Mouse (Mus musculus) midbrain, embryonic 11.5 days (tissue): ENCODE measurements around the gene Cdc42ep3. TPM values are rescaled to one million over a fixed set of nuclear protein-coding genes. Genes with fewer than 3 reads are reported as not detected.

Source experiments
- ATAC-seq: fragments of 200-750 bp; cut with Nextera tagmentation; 2 replicates; pipeline ENCODE4 v1.8.0; 2017; ENCODE audit warnings: moderate TSS enrichment, moderate library complexity; ENCODE audit not compliant: low FRiP score
- DNase-seq: peaks from one replicate; pipeline ENCODE4 v3.0.0; 2015; ENCODE audit warnings: low spot score; ENCODE audit errors: missing footprints
- H3K27ac ChIP-seq: fragments of 300-500 bp; sonication (generic); 2 replicates; pipeline ENCODE4 v1.5.1; 2014; ENCODE audit warnings: low read depth, low read length
- H3K27me3 ChIP-seq: fragments of 300-500 bp; sonication (generic); 2 replicates; pipeline ENCODE4 v1.6.1; 2014; ENCODE audit warnings: mild to moderate bottlenecking, low read length, moderate library complexity, mixed read lengths; ENCODE audit not compliant: control insufficient read depth, insufficient read depth
- H3K36me3 ChIP-seq: fragments of 300-500 bp; sonication (generic); 2 replicates; pipeline ENCODE4 v1.6.1; 2014; ENCODE audit warnings: mild to moderate bottlenecking, low read length, moderate library complexity, mixed read lengths; ENCODE audit not compliant: control insufficient read depth, insufficient read depth
- H3K4me1 ChIP-seq: fragments of 300-500 bp; sonication (generic); 2 replicates; pipeline ENCODE4 v1.6.1; 2014; ENCODE audit warnings: low read length; ENCODE audit not compliant: control insufficient read depth, insufficient read depth
- H3K4me2 ChIP-seq: fragments of 300-500 bp; sonication (generic); 2 replicates; pipeline ENCODE4 v1.6.1; 2014; ENCODE audit warnings: mild to moderate bottlenecking, moderate library complexity
- H3K4me3 ChIP-seq: fragments of 300-500 bp; sonication (generic); 2 replicates; pipeline ENCODE4 v1.5.1; 2014; ENCODE audit warnings: low read depth, low read length
- H3K9ac ChIP-seq: fragments of 300-500 bp; sonication (generic); 2 replicates; pipeline ENCODE4 v1.6.1; 2014; ENCODE audit warnings: low read length
- H3K9me3 ChIP-seq: fragments of 300-500 bp; sonication (generic); 2 replicates; pipeline ENCODE4 v1.6.1; 2016; ENCODE audit warnings: low read length; ENCODE audit not compliant: control insufficient read depth
- WGBS: fragments of 180-500 bp; shearing (Covaris S2); extraction: QIAGEN DNeasy Blood & Tissue Kit; methylation state at CpG from one replicate; pipeline ENCODE4 v1.1.7; 2014; 5-methylcytosine and 5-hydroxymethylcytosine counted together
- polyA plus RNA-seq: library from polyadenylated mRNA; unstranded; fragments of >200 nt; fragmentation: Nextera tagmentation; extraction: Ambion mirVana; gene quantifications from 2 replicates; pipeline ENCODE4 v1.2.1, GENCODE M21; 2014

The Cdc42ep3 gene
- polyA plus RNA-seq: 18.0 and 21.3 TPM in 2 replicates

DNA sequence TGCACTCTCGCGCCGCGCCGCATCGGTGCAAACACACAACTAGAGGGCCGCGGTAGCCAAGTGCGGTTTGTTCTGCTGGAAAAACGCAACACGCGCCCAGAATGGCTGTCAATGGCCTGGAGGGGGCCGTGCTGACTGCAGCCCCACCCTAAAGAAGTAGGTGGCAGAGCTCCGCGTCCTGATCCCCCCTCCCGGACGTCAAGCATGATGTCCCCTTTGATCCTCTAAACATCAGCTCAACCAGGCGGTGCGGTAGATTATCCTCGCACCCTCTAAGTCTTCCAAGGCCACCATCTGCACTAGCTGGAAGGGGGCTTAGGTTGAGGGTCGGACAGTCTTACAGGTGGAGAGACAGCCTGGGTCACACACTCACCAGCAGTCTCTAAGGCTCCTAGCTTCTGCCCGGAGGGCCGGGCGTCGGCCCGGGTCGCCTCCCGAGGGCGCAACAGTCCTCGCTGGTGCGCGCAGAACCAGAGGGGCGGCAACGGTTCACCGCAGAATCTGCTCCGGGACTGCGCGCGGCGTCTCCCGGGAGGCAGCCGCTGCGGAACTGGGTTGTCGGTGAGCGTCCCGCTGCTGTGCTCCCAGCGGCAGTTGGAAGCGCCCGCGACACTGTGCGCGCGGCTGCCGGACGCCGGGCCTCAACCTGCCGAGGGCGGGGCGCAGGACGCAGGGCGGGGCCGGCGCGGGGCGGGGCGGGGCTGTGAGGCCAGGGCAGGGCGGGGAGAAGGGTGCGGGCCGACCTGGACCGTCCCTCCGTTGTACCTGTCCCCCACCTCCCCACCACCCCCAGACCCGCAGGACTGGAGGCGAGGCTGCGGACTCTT lies at the start of gene Cdc42ep3:
Cdc42ep3 (minus strand) TSS at position 648 of the 827 bp plus-strand sequence.
- H3K4me1 ChIP-seq: peaks cover 2% of the 10 kb centered on the region; the same call in 1 of the 2 replicates
- peak within 1 kb of the TSS; percentile 72 for H3K9ac ChIP-seq
- peak within 1 kb of the TSS; percentile 80 for H3K4me2 ChIP-seq
- H3K27ac ChIP-seq: peak within 1 kb of the TSS; percentile 67
- WGBS: under 1% methylated on average over 70 of the region's 74 CpGs
- no peaks in the 10 kb centered on the region for H3K9me3 ChIP-seq
- ATAC-seq: peak; percentile 88
- peaks cover 26% of the 10 kb centered on the region for H3K27me3 ChIP-seq
- peak; percentile 97 for DNase-seq
- H3K4me3 ChIP-seq: peak within 1 kb of the TSS; percentile 56
- no peaks in the 10 kb centered on the region for H3K36me3 ChIP-seq

DNA sequence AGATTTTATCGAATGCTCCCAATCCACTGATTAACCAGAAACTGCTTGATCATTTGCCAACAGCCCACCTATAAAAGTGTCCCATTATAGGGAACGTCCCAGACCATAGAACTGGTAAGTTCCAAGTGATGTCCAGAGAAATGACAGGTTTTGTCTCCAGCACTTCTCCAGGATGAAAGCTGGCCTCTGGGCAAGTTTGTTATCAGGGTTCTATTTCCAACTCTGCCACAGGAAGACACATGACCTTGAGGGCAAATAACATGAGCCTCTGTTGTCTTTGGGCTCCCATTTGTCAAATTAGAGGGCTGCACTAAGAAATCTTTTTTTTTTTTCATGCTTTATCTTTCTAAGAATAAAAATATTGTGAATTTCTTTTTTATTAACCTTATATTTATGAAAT lies 45.5 kb upstream of the Cdc42ep3 start:
- Histone ChIP-seq H3K4me3 (no peak overlapping the region), H3K36me3 (no peaks in the 10 kb centered on the region), H3K9ac (no peak overlapping the region), H3K9me3 (no peaks in the 10 kb centered on the region), H3K4me2 (no peak overlapping the region), H3K4me1 (no peaks in the 10 kb centered on the region), H3K27me3 (no peaks in the 10 kb centered on the region), H3K27ac (no peak overlapping the region)
- ATAC-seq: no peak
- DNase-seq: no peak
- WGBS: 88% methylated on average over 2 of the region's 2 CpGs

DNA sequence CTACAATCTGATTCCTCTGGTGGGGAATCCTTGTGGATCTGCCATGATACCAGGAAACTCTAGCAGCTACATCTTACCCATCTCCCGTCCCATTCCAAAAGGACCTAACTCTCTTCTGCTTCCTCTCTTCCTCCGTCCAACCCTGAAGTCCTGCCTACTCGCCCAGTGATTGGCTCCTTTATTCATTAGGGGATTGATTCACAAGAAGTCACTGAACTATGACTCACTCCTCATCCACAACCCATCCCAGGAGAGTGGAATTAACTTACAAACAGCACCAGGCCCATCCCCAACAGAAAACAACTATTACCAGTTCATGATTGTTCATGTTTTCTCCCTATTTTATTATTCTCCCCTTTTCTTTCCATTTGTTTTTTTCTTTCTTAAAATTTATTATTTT lies 43.5 kb upstream of the Cdc42ep3 start:
- no peaks in the 10 kb centered on the region for H3K27me3 ChIP-seq
- WGBS: 72% methylated on average over 3 of the region's 3 CpGs
- no peak for ATAC-seq
- no peak overlapping the region for H3K27ac ChIP-seq
- no peak for DNase-seq
- H3K9me3 ChIP-seq: no peaks in the 10 kb centered on the region
- H3K9ac ChIP-seq: no peak overlapping the region
- H3K36me3 ChIP-seq: no peaks in the 10 kb centered on the region
- no peaks in the 10 kb centered on the region for H3K4me1 ChIP-seq
- H3K4me3 ChIP-seq: no peak overlapping the region
- no peak overlapping the region for H3K4me2 ChIP-seq

DNA sequence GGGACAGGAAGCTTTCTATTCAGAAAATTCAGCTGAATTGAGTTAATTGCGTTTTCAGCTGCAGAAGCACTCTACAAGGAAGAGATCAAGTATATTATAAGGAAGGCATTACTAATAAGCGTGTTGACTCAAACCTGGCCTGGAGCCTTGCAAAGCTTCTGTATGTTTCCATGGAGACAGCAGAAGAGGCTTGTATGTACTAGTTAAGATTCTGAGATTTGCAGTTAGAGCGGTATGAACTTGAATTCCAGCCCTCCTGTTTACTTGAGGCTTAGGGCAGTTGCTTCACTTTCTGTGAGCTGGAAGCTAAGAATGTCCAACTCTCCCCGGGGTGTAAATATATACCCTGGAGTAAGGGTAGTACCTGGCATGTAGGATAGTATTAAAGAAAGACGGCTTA lies 39.9 kb upstream of the Cdc42ep3 start:
- no peak for ATAC-seq
- Histone ChIP-seq H3K27me3 (no peaks in the 10 kb centered on the region), H3K9ac (no peak overlapping the region), H3K36me3 (no peaks in the 10 kb centered on the region), H3K4me2 (no peak overlapping the region), H3K4me1 (no peaks in the 10 kb centered on the region), H3K4me3 (no peak overlapping the region), H3K9me3 (no peaks in the 10 kb centered on the region), H3K27ac (no peak overlapping the region)
- WGBS: 87% methylated on average over 5 of the region's 5 CpGs
- no peak for DNase-seq

DNA sequence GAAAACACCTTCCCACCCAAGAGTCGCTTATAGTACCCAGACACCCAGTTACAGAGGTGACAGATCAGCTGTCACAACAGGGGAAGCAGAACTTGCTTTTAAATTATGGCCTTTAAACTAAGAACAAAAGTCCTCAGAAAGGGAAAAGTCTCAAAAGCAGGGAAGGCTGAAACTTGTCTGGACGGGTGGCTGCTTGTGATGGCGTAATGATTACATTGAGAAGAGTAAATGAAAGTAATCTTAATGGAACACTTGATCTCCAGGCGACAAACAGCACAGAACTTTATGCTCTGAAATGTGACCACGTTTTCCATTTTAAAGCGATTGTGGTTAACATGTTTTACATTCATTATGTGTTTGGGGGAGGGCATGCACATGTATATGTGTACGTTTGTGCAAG lies 39.0 kb upstream of the Cdc42ep3 start:
- H3K27me3 ChIP-seq: no peaks in the 10 kb centered on the region
- ATAC-seq (no peak), DNase-seq (no peak)
- H3K4me1 ChIP-seq: no peaks in the 10 kb centered on the region
- no peak overlapping the region for H3K4me3 ChIP-seq
- WGBS: 83% methylated on average over 7 of the region's 7 CpGs
- H3K27ac ChIP-seq: no peak overlapping the region
- no peak overlapping the region for H3K4me2 ChIP-seq
- no peaks in the 10 kb centered on the region for H3K36me3 ChIP-seq
- no peak overlapping the region for H3K9ac ChIP-seq
- H3K9me3 ChIP-seq: no peaks in the 10 kb centered on the region

DNA sequence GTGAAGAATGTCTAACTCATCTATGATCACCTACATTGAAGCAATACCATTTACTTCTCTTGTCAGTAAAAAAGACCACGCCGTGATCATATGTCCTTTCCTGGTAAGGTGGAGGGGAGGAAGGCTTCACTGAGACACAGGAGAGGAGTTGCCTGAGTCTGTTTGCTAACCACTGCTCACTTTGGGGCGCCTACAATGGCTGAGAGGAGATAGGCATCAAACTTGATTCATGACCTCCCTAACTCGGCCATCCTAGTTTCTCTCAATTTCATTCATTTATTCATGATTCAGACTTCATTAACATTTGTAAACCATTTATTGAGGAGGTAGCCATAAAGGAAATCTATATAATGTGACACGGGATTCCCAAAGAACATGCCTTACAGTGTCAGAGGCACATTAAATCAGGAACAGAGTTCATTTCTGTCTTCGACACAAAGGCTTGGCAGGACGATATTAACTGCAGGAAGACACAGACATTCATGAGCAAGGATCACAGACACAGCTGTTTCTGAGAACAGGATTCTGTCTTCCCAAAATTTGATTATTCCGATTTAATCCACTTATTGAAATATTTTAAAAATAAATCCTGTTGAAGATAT lies 32.7 kb upstream of the Cdc42ep3 start:
- Histone ChIP-seq H3K9ac (no peak overlapping the region), H3K27ac (no peak overlapping the region), H3K4me1 (no peaks in the 10 kb centered on the region), H3K4me2 (no peak overlapping the region), H3K27me3 (no peaks in the 10 kb centered on the region), H3K9me3 (no peaks in the 10 kb centered on the region), H3K4me3 (no peak overlapping the region), H3K36me3 (no peaks in the 10 kb centered on the region)
- no peak for ATAC-seq
- 84% methylated on average over 8 of the region's 8 CpGs for WGBS
- no peak for DNase-seq

DNA sequence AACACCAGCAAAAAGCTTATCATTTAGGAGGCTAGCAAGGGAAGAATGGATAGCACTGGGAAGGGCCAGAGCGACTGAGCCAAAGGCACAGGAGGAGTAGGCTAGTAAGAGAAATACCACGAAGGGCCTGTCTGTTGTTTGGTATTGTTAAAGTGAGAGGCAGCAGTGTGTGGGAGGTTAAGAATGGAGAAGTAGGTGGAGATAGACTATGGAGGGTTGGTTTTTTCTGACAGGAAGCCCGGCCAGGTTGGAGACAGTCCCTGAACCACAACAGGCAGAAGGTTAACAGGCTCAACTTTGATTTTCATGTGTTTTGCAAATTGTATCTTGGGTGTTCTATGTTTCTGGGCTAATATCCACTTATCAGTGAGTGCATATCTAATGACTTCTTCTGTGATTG lies 26.6 kb upstream of the Cdc42ep3 start:
- no peaks in the 10 kb centered on the region for H3K9me3 ChIP-seq
- no peak overlapping the region for H3K9ac ChIP-seq
- no peaks in the 10 kb centered on the region for H3K27me3 ChIP-seq
- no peak overlapping the region for H3K4me3 ChIP-seq
- no peaks in the 10 kb centered on the region for H3K4me1 ChIP-seq
- DNase-seq (no peak), ATAC-seq (no peak)
- H3K27ac ChIP-seq: no peak overlapping the region
- 83% methylated on average over 3 of the region's 3 CpGs for WGBS
- H3K4me2 ChIP-seq: no peak overlapping the region
- H3K36me3 ChIP-seq: no peaks in the 10 kb centered on the region

DNA sequence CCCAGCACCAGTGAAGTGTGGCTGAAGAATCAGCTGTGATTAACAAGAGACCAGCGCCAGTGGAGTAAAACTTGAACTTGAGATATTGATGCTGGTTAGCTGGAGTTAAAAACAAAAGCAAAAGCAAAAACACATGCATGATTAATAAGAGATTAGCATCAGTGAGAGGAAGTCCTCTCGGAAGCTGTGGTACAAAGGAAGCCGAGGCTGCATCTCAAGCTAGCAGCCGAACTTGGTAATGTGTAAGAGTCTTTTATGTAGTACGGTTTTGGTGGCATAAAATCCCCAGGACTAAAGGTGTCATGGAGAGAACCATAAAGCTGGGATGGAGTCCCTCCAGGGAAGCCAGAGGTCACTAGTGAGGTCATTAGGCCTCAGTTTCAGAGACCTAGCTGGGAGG lies 24.3 kb upstream of the Cdc42ep3 start:
- DNase-seq: no peak
- Histone ChIP-seq H3K27me3 (no peaks in the 10 kb centered on the region), H3K27ac (no peak overlapping the region), H3K9ac (no peak overlapping the region), H3K4me1 (no peaks in the 10 kb centered on the region), H3K9me3 (no peaks in the 10 kb centered on the region), H3K36me3 (no peaks in the 10 kb centered on the region), H3K4me3 (no peak overlapping the region), H3K4me2 (no peak overlapping the region)
- WGBS: 69% methylated on average over 5 of the region's 5 CpGs
- ATAC-seq: no peak

DNA sequence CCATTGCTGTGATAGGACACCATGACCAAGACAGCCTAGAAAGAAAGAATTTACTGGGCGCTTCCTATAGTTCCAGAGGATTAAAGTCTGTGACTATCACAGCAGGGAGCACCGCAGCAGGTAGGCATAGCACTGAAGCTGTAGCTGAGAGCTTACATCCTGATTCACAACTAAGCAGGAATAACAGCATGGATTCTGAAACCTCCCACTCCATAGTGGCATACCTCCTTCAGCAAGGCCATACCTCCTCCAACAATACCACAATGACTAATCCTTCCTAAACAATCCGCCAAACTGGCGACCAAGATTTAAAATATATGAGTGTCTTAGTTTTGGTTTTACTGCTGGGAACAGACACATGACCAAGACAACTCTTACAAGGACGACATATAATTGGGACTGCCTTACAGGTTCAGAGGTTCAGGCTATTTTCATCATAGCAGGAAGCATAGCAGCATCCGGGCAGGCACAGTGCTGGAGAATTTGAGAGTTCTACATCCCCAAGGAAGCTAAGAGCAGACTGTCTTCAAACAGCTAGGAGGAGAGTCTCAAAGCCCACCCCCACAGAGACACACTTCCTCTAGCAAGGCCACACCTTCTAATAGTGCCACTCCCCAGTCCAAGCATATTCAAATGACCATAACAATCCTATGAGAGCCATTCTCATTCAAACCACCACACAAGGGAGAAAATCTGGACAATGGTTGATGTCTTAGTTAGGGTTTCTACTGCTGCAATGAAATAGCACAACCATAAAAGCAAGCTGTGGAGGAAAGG lies 21.7 kb upstream of the Cdc42ep3 start:
- H3K4me2 ChIP-seq: no peak overlapping the region
- no peak for DNase-seq
- H3K9me3 ChIP-seq: no peaks in the 10 kb centered on the region
- ATAC-seq: no peak
- no peak overlapping the region for H3K27ac ChIP-seq
- 57% methylated on average over 6 of the region's 6 CpGs for WGBS
- H3K4me3 ChIP-seq: no peak overlapping the region
- H3K9ac ChIP-seq: no peak overlapping the region
- H3K4me1 ChIP-seq: no peaks in the 10 kb centered on the region
- H3K27me3 ChIP-seq: no peaks in the 10 kb centered on the region
- H3K36me3 ChIP-seq: no peaks in the 10 kb centered on the region
